Mouse (Mus musculus) limb, embryonic 12.5 days (tissue): ENCODE data around the gene Kpna7. TPM values are rescaled to one million over a fixed set of nuclear protein-coding genes. Genes with fewer than 3 reads are reported as not detected.
A peak's percentile ranks its signal among the peaks of the same experiment; 100 is the strongest.
"Not testable (repeated sequence)": the region's sequence is repeated elsewhere in the genome, so short reads cannot be mapped to it uniquely, and the experiment has no call there.

Experiments
- ATAC-seq: fragments of 200-750 bp; cut with Nextera tagmentation; 2 replicates; pipeline ENCODE4 v1.8.0; 2017; ENCODE audit warnings: low read depth, moderate TSS enrichment; ENCODE audit not compliant: insufficient number of reproducible peaks, insufficient read depth, low FRiP score, low TSS enrichment
- H3K27ac ChIP-seq: fragments of 300-500 bp; sonication (generic); 2 replicates; pipeline ENCODE4 v1.5.1; 2016; ENCODE audit warnings: mild to moderate bottlenecking, moderate library complexity
- H3K27me3 ChIP-seq: fragments of 300-500 bp; sonication (generic); 2 replicates; pipeline ENCODE4 v1.6.1; 2016; ENCODE audit warnings: mild to moderate bottlenecking, moderate library complexity
- H3K36me3 ChIP-seq: fragments of 300-500 bp; sonication (generic); 2 replicates; pipeline ENCODE4 v1.6.1; 2016; ENCODE audit warnings: mild to moderate bottlenecking, moderate library complexity
- H3K4me1 ChIP-seq: fragments of 300-500 bp; sonication (generic); replicated peaks from 2 replicates; pipeline ENCODE4 v1.6.1; 2016
- H3K4me2 ChIP-seq: fragments of 300-500 bp; sonication (generic); 2 replicates; pipeline ENCODE4 v1.6.1; 2016; ENCODE audit warnings: mild to moderate bottlenecking, moderate library complexity
- H3K4me3 ChIP-seq: fragments of 300-500 bp; sonication (generic); replicated peaks from 2 replicates; pipeline ENCODE4 v1.5.1; 2016; ENCODE audit warnings: mild to moderate bottlenecking
- H3K9ac ChIP-seq: fragments of 300-500 bp; sonication (generic); replicated peaks from 2 replicates; pipeline ENCODE4 v1.6.1; 2016; ENCODE audit warnings: mild to moderate bottlenecking, moderate library complexity
- H3K9me3 ChIP-seq: fragments of 300-500 bp; sonication (generic); 2 replicates; pipeline ENCODE4 v1.6.1; 2016; ENCODE audit warnings: mild to moderate bottlenecking, moderate library complexity
- WGBS: fragments of 180-500 bp; shearing (Covaris S2); methylation state at CpG from one replicate; pipeline ENCODE4 v1.1.7; 2016; 5-methylcytosine and 5-hydroxymethylcytosine counted together
- polyA plus RNA-seq: library from polyadenylated mRNA; unstranded; fragments of >200 nt; fragmentation: Nextera tagmentation; extraction: Ambion mirVana; gene quantifications from 2 replicates; pipeline ENCODE4 v1.2.1, GENCODE M21; 2016

The Kpna7 gene
- 0.36 and 0.41 TPM in 2 replicates for polyA plus RNA-seq

GRCm38 (mm10) chr5:145083632-145084451 lies at the start of gene Kpna7, which contains the start of gene Arpc1a:
Gene Kpna7 (minus strand): TSS chr5:145084030.
Gene Arpc1a (plus strand): TSS chr5:145083830.
- Histone ChIP-seq H3K36me3 (peaks cover 21% of the 10 kb centered on the region; the same call in 1 of the 2 replicates), H3K4me1 (peaks cover 9% of the 10 kb centered on the region; the same call in 1 of the 2 replicates), H3K27me3 (no peaks in the 10 kb centered on the region), H3K27ac (peak within 1 kb of the TSS; percentile 79; the same call in 1 of the 2 replicates), H3K9ac (peak within 1 kb of the TSS; percentile 85), H3K4me3 (peak within 1 kb of the TSS; percentile 79), H3K9me3 (no peaks in the 10 kb centered on the region), H3K4me2 (peak within 1 kb of the TSS; percentile 87)
- under 1% methylated on average over 54 of the region's 54 CpGs for WGBS
- peak; percentile 86 for ATAC-seq

- peaks cover 89% of the 10 kb centered on the region for H3K36me3 ChIP-seq
- WGBS = 90% methylated on average over 6 of the region's 6 CpGs
- H3K4me1 ChIP-seq, H3K4me2 ChIP-seq, H3K27me3 ChIP-seq, H3K9me3 ChIP-seq, ATAC-seq, H3K9ac ChIP-seq, H3K27ac ChIP-seq, H3K4me3 ChIP-seq: not testable (repeated sequence)
These were observed 49.4 kb upstream of the Kpna7 start for GRCm38 (mm10) chr5:145133275-145133674.

GRCm38 (mm10) chr5:145130995-145131394 lies 47.2 kb upstream of the Kpna7 start:
- Histone ChIP-seq H3K36me3 (peaks cover 96% of the 10 kb centered on the region), H3K9me3 (no peaks in the 10 kb centered on the region), H3K4me3 (no peak overlapping the region), H3K27me3 (no peaks in the 10 kb centered on the region), H3K4me1 (no peaks in the 10 kb centered on the region), H3K4me2 (no peak overlapping the region), H3K27ac (no peak overlapping the region), H3K9ac (no peak overlapping the region)
- no peak for ATAC-seq
- 96% methylated on average over 3 of the region's 3 CpGs for WGBS

GRCm38 (mm10) chr5:145130191-145130590 lies 46.4 kb upstream of the Kpna7 start:
- H3K4me1 ChIP-seq = no peaks in the 10 kb centered on the region
- no peak overlapping the region for H3K4me3 ChIP-seq
- H3K4me2 ChIP-seq = no peak overlapping the region
- no peak overlapping the region for H3K9ac ChIP-seq
- 92% methylated on average over 11 of the region's 11 CpGs for WGBS
- no peak for ATAC-seq
- H3K9me3 ChIP-seq = no peaks in the 10 kb centered on the region
- no peaks in the 10 kb centered on the region for H3K27me3 ChIP-seq
- H3K27ac ChIP-seq = no peak overlapping the region
- peaks cover 98% of the 10 kb centered on the region for H3K36me3 ChIP-seq

- not testable (repeated sequence) for ATAC-seq, H3K4me1 ChIP-seq, H3K27ac ChIP-seq, H3K4me3 ChIP-seq, H3K4me2 ChIP-seq, H3K9ac ChIP-seq, H3K9me3 ChIP-seq, H3K27me3 ChIP-seq
- 95% methylated on average over 6 of the region's 6 CpGs for WGBS
- H3K36me3 ChIP-seq = peaks cover 98% of the 10 kb centered on the region
These were observed 45.9 kb upstream of the Kpna7 start for GRCm38 (mm10) chr5:145129773-145130172.

- Histone ChIP-seq H3K9ac (no peak overlapping the region), H3K4me3 (no peak overlapping the region), H3K9me3 (no peaks in the 10 kb centered on the region), H3K4me1 (no peaks in the 10 kb centered on the region), H3K4me2 (no peak overlapping the region), H3K36me3 (peaks cover 98% of the 10 kb centered on the region), H3K27ac (no peak overlapping the region), H3K27me3 (no peaks in the 10 kb centered on the region)
- WGBS = 91% methylated on average over 4 of the region's 4 CpGs
- no peak for ATAC-seq
These were observed 45.3 kb upstream of the Kpna7 start for GRCm38 (mm10) chr5:145129124-145129523.

- Histone ChIP-seq H3K27ac (no peak overlapping the region), H3K27me3 (no peaks in the 10 kb centered on the region), H3K9me3 (no peaks in the 10 kb centered on the region), H3K9ac (no peak overlapping the region), H3K4me2 (no peak overlapping the region), H3K4me1 (no peaks in the 10 kb centered on the region), H3K36me3 (peaks cover 95% of the 10 kb centered on the region), H3K4me3 (no peak overlapping the region)
- 95% methylated on average over 9 of the region's 9 CpGs for WGBS
- no peak for ATAC-seq
These were observed 42.8 kb upstream of the Kpna7 start for GRCm38 (mm10) chr5:145126580-145126979.

- no peak for ATAC-seq
- 94% methylated on average over 19 of the region's 19 CpGs for WGBS
These were observed 39.6 kb upstream of the Kpna7 start for GRCm38 (mm10) chr5:145123396-145123795.

GRCm38 (mm10) chr5:145120921-145121320 lies 37.1 kb upstream of the Kpna7 start:
- Histone ChIP-seq H3K9me3 (no peaks in the 10 kb centered on the region), H3K27me3 (no peaks in the 10 kb centered on the region), H3K36me3 (peaks cover 41% of the 10 kb centered on the region), H3K9ac (0 out of 2 replicates have a peak overlapping the region, but pooled peaks have one; percentile 12), H3K27ac (0 out of 2 replicates have a peak overlapping the region, but pooled peaks have one; percentile 41), H3K4me1 (peaks cover 17% of the 10 kb centered on the region), H3K4me3 (no peak overlapping the region), H3K4me2 (no peak overlapping the region)
- 52% methylated on average over 7 of the region's 7 CpGs for WGBS
- no peak for ATAC-seq

More at GRCm38 (mm10) chr5:145123396-145123795, 39.6 kb upstream of the Kpna7 start:
- Histone ChIP-seq H3K36me3 (peaks cover 64% of the 10 kb centered on the region), H3K4me3 (no peak overlapping the region), H3K27me3 (no peaks in the 10 kb centered on the region), H3K9ac (no peak overlapping the region), H3K27ac (no peak overlapping the region), H3K4me1 (peaks cover 6% of the 10 kb centered on the region), H3K9me3 (no peaks in the 10 kb centered on the region), H3K4me2 (no peak overlapping the region)

GRCm38 (mm10) chr5:145119385-145119784 lies 35.6 kb upstream of the Kpna7 start:
- WGBS = 92% methylated on average over 2 of the region's 2 CpGs
- Histone ChIP-seq H3K27ac (no peak overlapping the region), H3K4me3 (no peak overlapping the region), H3K27me3 (no peaks in the 10 kb centered on the region), H3K36me3 (peaks cover 26% of the 10 kb centered on the region), H3K4me2 (no peak overlapping the region), H3K9me3 (no peaks in the 10 kb centered on the region), H3K4me1 (peaks cover 27% of the 10 kb centered on the region), H3K9ac (no peak overlapping the region)
- no peak for ATAC-seq

GRCm38 (mm10) chr5:145118461-145118860 lies 34.6 kb upstream of the Kpna7 start:
- 91% methylated on average over 5 of the region's 5 CpGs for WGBS
- Histone ChIP-seq H3K36me3 (peaks cover 17% of the 10 kb centered on the region), H3K9me3 (no peaks in the 10 kb centered on the region), H3K4me1 (peaks cover 33% of the 10 kb centered on the region), H3K4me2 (no peak overlapping the region), H3K4me3 (no peak overlapping the region), H3K9ac (no peak overlapping the region), H3K27me3 (no peaks in the 10 kb centered on the region), H3K27ac (no peak overlapping the region)
- no peak for ATAC-seq
